Mouse (Mus musculus): ENCODE measurements at regions not wholly inside any gene's neighbourhood (a gene's known extent, or its start where the extent isn't known, plus 50 kb on each side); places are given as distances from the start of the nearest gene placed in this dataset.
"Not testable (repeated sequence)": the region's sequence is repeated elsewhere in the genome, so short reads cannot be mapped to it uniquely, and the experiment has no call there.

- DNase-seq (ENCODE audit: extremely low spot score in 1 of 2, low spot score in 2 of 2): no peak
- TF ChIP-seq CTCF (IDR thresholded peaks at IDR 0.05): no peak
- intact Hi-C loops (cut with DNase I): no loop called here
- H3K27ac ChIP-seq: no peak overlapping the region
- H3K4me3 ChIP-seq: no peak overlapping the region
Observed at GRCm38 (mm10) chr8:26768474-26769229, 208.5 kb upstream of the Zfp703 start.

DNA sequence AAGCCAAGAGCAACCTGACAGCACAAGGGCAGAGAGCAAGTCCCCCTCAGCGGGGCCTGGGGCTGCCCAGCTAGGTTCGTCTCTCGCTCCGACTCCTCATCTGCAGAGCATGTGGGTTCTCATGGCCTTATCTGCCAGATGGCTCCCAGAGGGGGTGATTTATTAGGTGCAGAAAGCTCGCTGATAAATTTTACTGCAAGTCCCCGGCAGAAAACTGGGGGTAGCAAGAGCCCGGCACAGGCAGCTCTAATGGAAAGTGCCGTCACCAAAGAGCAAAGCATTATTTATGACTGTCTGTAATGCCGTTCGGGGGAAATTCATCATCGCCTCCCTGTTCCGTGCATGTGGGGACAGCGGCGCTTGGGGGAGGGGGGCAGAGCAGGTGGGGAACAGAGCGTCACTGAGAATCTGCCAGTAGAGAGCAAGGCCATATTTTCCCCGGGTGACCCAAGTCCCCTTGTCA, 206.7 kb upstream of the Zfp703 start:
- TF ChIP-seq CTCF (IDR thresholded peaks at IDR 0.05): no peak
- Histone ChIP-seq H3K27ac (no peak overlapping the region), H3K4me3 (no peak overlapping the region)
- DNase-seq (ENCODE audit: extremely low spot score in 1 of 2, low spot score in 2 of 2): no peak
- intact Hi-C loops (cut with DNase I): no loop called here

DNA sequence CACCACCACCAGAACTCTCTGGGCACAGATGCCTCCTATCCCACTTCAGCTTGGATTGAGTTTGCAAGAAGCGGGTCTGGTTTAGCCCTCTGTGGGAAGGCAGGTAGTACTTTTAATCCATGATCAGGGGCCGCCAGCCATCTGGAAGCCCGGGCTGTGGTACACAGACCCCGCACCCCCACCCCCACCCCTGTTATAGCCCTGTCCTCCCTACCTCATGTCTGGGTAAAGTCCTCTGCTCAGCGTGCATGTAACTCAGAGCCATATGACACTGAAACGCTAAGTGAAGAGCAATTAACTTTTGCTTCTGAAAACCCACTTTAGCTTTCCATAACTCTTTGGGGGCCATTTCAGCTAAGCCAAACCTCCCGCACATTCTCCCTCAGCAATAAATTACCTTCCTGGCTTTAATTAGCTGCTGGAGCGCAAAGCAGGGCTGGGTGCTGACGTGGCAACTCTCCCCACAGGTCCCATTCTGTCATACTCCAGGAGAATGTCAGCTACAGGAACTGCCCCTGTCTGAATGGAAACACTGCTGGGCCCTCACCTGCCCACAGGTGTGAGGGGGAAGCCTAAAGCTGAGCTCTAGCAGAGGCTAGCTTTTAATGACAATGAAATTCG, 198.1 kb upstream of the Zfp703 start:
- Histone ChIP-seq H3K4me3 (no peak overlapping the region), H3K27ac (no peak overlapping the region)
- DNase-seq (ENCODE audit: extremely low spot score in 1 of 2, low spot score in 2 of 2): no peak
- intact Hi-C loops (cut with DNase I): no loop called here
- TF ChIP-seq CTCF (IDR thresholded peaks at IDR 0.05): no peak

DNA sequence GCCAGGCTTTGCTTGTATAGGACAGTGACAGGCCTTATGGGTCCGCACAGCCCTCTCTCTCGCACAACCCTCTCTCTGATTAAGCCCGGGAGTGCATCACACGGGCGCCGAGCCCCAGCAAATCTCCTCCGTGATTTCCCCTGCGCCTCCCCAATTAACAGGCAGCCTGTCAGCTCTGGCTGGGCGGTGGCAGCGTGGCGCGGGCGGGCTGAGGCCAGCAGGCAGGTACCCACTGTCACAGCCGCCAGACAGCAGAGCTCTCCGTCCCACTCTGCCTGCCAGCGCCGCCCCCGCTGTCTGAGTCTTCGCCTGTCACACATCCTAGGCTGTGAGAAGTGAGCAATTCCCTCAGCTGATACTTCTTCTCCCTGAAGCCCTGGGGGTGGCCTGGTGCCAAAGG, 196.6 kb upstream of the Zfp703 start:
- no peak overlapping the region for H3K27ac ChIP-seq
- intact Hi-C loops (cut with DNase I): loop anchor here (2.0 kb wide), 2 partner anchors 198 to 246 kb away; no protein-coding TSS in a partner anchor
- H3K4me3 ChIP-seq: no peak overlapping the region
- TF ChIP-seq CTCF (IDR thresholded peaks at IDR 0.05): no peak
- DNase-seq (ENCODE audit: extremely low spot score in 1 of 2, low spot score in 2 of 2): peak; percentile 78 to 83

- H3K27ac ChIP-seq; H3K4me3 ChIP-seq; DNase-seq (ENCODE audit: extremely low spot score in 1 of 2, low spot score in 2 of 2); intact Hi-C loops (cut with DNase I): not testable (repeated sequence)
Observed at GRCm38 (mm10) chr8:26782936-26783335, 194.2 kb upstream of the Zfp703 start.

- H3K4me3 ChIP-seq: no peak overlapping the region
- no peak for TF ChIP-seq CTCF (IDR thresholded peaks at IDR 0.05)
- intact Hi-C loops (cut with DNase I): no loop called here
- H3K27ac ChIP-seq: no peak overlapping the region
- no peak for DNase-seq (ENCODE audit: extremely low spot score in 1 of 2, low spot score in 2 of 2)
Observed at GRCm38 (mm10) chr8:26784381-26784780, 192.7 kb upstream of the Zfp703 start.

GRCm38 (mm10) chr8:26791795-26792194, 185.3 kb upstream of the Zfp703 start:
- TF ChIP-seq CTCF (IDR thresholded peaks at IDR 0.05): no peak
- Histone ChIP-seq H3K4me3 (no peak overlapping the region), H3K27ac (no peak overlapping the region)
- no peak for DNase-seq (ENCODE audit: extremely low spot score in 1 of 2, low spot score in 2 of 2)
- intact Hi-C loops (cut with DNase I): no loop called here

DNA sequence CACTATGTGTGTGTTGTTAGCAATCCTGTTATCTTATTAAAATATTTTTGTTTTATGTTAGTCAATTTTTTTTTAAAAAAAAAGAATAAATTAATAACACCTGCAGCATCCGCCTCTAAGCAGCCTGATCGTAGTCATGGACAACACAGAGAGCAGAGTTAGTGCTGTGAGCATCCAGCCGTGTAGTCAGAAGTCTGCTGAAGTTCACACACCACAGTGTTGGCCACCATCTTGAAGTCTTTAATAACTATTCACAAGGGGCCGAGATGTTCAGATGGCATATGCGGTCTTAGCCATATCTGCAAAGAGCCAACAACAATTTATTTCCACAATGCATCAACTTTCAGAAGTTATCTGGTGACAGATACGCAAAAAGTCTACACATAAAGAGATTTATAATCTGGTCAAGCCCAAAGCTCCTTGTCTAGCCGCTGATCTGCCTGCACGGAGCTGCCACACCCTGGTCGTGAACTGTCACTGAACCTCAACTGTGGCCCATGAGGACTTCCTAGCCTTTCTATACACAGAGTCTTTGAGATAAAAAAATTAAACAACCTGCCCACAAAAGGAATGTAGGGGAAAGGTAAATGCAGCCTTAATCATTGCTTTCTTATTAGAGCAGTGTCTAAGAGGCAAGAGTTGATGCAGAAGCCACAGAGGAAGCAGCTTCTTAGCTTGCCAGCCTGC, 183.4 kb upstream of the Zfp703 start:
- no peak overlapping the region for H3K27ac ChIP-seq
- no peak overlapping the region for H3K4me3 ChIP-seq
- DNase-seq (ENCODE audit: extremely low spot score in 1 of 2, low spot score in 2 of 2): no peak
- TF ChIP-seq CTCF (IDR thresholded peaks at IDR 0.05): no peak
- intact Hi-C loops (cut with DNase I): no loop called here

GRCm38 (mm10) chr8:26794411-26794810, 182.7 kb upstream of the Zfp703 start:
- TF ChIP-seq CTCF (IDR thresholded peaks at IDR 0.05): no peak
- intact Hi-C loops (cut with DNase I): no loop called here
- Histone ChIP-seq H3K4me3 (no peak overlapping the region), H3K27ac (no peak overlapping the region)
- DNase-seq (ENCODE audit: extremely low spot score in 1 of 2, low spot score in 2 of 2): no peak

GRCm38 (mm10) chr8:26795616-26796015, 181.5 kb upstream of the Zfp703 start:
- no peak overlapping the region for H3K27ac ChIP-seq
- intact Hi-C loops (cut with DNase I): no loop called here
- H3K4me3 ChIP-seq: no peak overlapping the region
- no peak for TF ChIP-seq CTCF (IDR thresholded peaks at IDR 0.05)
- DNase-seq (ENCODE audit: extremely low spot score in 1 of 2, low spot score in 2 of 2): no peak

- H3K4me3 ChIP-seq: no peak overlapping the region
- TF ChIP-seq CTCF (IDR thresholded peaks at IDR 0.05): no peak
- no peak for DNase-seq (ENCODE audit: extremely low spot score in 1 of 2, low spot score in 2 of 2)
- no peak overlapping the region for H3K27ac ChIP-seq
- intact Hi-C loops (cut with DNase I): no loop called here
Observed at GRCm38 (mm10) chr8:26799814-26800213, 177.3 kb upstream of the Zfp703 start.

DNA sequence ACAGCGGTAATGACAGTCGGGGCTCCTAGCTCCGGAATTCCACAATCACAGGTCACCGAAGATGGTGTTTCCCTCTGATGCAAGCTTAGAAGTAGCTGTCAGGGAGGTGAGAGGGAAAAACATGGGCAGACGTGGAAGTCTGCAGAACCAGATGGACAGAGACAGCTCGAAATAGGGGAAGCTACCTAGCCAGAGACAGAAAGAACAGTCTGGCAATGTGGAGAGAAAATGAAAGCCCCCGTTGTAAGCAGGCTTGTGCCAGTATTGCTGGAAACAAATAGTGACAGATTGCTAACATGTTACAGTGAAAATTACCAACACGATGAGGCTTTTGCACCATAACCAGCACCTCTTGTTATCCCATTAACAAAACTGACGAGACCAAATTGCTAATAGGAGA, 173.0 kb upstream of the Zfp703 start:
- Histone ChIP-seq H3K27ac (no peak overlapping the region), H3K4me3 (no peak overlapping the region)
- DNase-seq (ENCODE audit: extremely low spot score in 1 of 2, low spot score in 2 of 2): no peak
- TF ChIP-seq CTCF (IDR thresholded peaks at IDR 0.05): no peak
- intact Hi-C loops (cut with DNase I): loop anchor here (1.0 kb wide), 1 partner anchor 53 kb away; no protein-coding TSS in a partner anchor

All from left cerebral cortex, adult 2 months (tissue).